Mouse (Mus musculus): ENCODE measurements at regions not wholly inside any gene's neighbourhood (a gene's known extent, or its start where the extent isn't known, plus 50 kb on each side); places are given as distances from the start of the nearest gene placed in this dataset.
A peak's percentile ranks its signal among the peaks of the same experiment; 100 is the strongest.

GRCm38 (mm10) chr13:28759026-28759425, 194.5 kb downstream of the Sox4 start:
- no peak for DNase-seq (ENCODE audit: low spot score in 2 of 2)

- DNase-seq (ENCODE audit: low spot score in 2 of 2), result peak; percentile 18 to 47
Measured at GRCm38 (mm10) chr13:28757846-28758522, 195.5 kb downstream of the Sox4 start.

- DNase-seq (ENCODE audit: low spot score in 2 of 2), result no peak
Measured at GRCm38 (mm10) chr13:28756915-28757765, 196.4 kb downstream of the Sox4 start.

DNA sequence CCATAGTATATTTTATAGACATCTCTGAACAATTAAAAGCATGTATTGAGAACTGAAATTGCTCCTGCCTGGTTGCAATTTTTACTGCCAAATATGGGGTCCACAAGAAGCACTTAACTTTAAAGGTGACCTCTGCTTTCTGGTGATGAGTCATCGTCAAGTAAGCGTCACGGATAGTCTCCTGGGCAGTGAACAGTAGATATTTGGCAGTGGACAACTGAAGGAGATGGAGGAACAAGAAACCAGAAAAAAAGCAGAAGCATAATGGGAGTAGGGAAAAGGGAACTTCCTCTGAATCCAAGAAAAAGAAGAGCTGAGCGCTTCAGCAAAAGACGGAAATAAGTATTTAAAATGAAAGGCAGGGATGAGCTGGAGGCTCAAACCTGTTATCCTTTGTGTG, 199.3 kb downstream of the Sox4 start:
- DNase-seq (ENCODE audit: low spot score in 2 of 2), result no peak

DNA sequence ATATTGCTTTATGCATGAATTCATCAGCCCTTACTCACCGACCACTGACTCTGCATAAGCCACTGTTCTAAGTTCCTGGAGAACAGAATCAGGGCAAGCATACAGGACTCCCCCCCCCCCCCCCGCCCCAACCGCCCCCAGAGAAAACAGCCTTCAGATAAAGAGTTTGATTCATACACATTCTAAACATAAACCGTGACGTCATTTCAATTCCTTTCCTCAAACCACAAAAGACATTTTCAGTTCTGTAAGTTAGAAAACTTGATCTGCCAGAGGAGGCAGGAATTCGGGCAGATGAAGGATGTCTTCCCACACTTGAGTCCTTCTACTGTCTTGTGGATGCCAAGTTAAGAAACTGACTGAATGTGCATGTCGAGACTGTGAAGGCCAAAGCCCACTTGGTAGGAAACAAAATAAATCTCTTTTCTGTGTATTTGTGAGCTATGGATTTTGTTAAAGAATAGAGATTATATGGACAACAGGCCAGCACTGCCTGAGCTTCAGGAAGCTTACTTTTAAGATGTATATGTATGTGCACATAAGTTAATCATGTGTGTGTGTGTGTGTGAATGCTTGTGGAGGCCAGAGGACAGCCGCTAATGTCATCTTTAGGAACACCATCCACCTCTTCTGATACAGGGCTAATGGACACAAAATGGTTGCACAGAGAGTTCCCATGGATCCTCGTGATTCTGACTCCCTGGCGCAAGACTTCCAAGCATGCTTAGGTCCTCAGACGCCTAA, 202.4 kb downstream of the Sox4 start:
- no peak for DNase-seq (ENCODE audit: low spot score in 2 of 2)

- DNase-seq (ENCODE audit: low spot score in 2 of 2), result no peak
Measured at GRCm38 (mm10) chr13:28740158-28740670, 213.3 kb downstream of the Sox4 start.

DNA sequence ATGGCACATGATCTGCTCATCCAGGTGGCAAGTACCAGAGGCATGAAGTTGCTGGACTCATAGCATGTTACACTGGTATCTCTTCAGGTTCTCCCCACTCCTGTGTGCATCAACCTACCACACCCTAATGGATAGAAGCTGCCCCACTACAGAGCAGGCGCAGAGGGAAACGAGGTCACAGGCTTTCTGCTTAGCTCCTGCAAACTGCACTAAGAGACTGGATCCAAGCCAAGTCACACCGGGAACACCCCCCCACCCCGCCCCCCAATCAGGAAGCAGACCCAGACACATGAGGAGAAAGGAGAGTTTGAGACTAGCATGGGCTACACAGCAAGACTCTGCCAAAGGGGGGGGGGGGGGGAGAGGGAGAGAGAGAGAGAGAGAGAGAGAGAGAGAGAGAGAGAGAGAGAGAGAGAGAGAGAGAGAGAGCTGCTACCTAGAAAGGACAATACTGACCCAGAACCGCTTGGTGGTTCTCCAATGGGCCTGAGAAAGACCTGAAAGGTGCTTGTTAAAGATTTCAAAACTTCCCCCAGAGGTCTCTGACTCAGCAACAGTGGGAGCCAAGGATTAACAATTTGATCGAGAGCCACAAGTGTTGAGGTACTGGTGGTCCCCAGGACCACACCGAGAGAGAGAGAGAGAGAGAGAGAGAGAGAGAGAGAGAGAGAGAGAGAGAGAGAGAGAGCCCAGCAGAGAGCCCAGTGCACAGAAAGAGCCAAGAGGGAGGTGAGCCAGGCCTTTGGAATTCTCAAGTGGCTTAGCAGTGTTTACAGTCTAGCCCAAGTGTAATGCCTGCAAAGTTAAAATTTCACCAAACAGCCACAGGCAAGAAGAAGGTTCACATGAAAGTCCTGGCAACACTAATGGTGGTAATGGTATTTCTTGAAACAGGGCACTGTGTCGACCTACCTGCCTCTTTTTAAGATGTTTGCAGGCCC, 215.1 kb downstream of the Sox4 start:
- no peak for DNase-seq (ENCODE audit: low spot score in 2 of 2)

DNA sequence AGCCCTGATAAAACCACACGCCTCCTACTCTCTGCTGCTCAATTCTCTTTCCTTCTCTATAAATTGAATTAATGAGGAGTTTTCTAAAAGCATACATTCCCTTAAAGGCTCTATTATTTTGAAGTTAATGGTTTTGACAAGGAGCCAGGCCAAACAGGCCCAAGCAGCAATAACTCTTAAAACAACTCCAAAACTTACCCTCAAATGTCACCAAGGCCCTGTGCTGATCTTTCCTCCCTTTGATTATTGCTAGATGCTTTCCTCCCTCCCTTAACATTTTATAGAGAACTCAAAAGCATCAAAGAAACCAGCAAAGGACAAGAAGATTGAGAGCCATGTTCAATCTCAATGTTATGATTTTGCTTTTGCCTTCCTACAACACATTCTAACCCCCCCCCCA, 221.0 kb downstream of the Sox4 start:
- DNase-seq (ENCODE audit: low spot score in 2 of 2), result no peak

- DNase-seq (ENCODE audit: low spot score in 2 of 2), result no peak
Measured at GRCm38 (mm10) chr13:28732036-28732435, 221.5 kb downstream of the Sox4 start.

DNA sequence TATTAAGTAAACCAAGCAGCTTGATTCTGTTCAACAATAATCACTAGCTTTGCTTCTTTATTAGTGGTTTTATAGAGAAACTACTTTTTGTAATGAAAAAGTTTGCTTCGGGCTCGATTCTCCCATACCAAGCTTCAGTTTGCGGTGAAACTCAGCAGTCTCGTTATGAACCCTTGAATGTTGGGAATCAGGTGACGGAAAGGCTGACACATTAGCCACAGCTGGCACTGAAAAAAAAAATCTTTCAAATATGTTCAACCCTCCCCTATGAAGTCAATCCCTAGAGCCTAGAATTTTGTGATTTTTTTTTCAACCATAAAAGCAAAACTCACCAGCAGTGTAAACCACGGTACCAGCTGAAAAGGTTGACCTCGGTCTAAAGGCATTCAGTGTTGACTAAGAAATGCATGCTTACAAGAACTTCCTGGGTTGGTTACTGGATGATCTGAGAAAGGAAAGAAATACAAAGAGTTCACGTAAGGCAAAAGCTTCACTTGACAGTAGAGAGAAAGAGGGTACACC, 223.4 kb downstream of the Sox4 start:
- no peak for DNase-seq (ENCODE audit: low spot score in 2 of 2)

DNA sequence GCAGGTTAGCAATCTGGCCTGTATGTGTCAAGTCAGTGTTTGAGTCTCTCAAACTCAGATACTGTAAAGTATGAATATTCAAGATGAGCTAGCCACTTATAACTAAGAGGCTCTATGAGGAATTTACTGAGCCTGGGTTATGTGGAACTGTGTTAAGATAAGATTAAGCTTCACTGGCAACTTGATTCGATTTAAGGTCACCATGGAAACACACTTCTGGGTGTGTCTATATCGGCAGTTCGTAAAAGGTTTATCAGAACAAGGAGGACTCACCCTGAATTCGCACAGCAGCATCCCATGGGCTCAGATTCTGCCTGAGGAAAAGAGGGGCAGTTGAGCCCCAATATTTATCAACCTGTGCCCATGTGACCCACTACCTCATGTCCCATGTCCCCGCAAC, 224.7 kb downstream of the Sox4 start:
- no peak for DNase-seq (ENCODE audit: low spot score in 2 of 2)

DNA sequence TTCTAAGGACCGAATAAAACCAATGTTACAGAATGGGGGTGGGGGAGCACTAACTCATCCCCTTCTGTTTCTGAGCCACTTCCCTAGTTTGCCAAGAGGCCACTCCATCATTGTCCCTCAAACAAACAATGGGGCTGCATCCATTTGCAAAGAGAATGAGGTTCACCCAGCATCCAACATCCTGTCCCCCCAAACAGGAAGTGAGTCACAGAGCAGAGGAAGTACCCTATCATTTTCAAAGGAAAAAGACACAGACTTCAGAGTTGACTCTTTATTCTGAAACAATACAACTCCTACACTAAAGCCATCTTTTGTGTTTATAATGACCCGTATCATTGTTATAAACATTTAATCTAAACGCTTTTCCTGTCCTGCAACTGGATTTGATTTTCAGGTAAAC, 229.2 kb downstream of the Sox4 start:
- DNase-seq (ENCODE audit: low spot score in 2 of 2), result no peak

DNA sequence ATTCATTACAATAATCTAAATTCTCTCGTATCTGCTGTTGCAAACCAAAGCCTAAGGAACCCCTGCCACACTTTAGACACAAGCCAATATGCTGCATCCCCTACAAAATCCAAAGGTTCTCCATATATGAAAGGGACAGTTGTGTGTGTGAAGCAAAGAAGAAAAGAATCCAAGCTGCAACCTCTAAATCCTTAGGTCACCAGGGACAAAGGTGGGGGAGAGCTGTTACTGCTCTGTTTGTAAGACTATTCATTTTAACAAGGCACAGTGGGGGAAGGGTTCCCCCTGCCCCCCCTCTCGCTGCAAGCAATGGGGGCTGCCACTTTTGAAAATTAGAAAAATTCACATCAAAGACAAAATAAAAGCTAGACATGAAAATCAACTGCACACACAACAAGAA, 231.4 kb downstream of the Sox4 start:
- no peak for DNase-seq (ENCODE audit: low spot score in 2 of 2)

DNA sequence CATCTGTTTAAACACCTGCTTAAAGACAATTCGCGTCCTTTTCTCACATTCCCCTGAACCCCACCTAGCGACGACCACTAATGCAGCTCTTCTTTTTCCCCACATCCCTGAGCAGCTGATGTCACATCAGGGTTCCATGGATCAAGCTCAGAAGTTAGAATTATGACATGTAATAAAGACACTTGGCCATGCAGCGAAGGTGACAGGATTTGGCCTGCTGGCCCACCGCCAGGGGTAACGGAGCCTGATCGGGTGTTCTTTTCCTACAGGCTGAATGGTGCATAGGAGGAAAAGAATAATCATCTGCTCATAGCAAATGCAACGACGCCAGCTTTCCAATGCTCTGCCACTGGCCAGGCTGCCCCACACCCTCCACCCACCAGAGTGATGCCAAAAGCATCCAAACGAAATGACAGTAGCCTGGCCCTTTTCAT, 231.9 kb downstream of the Sox4 start:
- peak in 1 of 2 experiments; percentile 36 for DNase-seq (ENCODE audit: low spot score in 2 of 2)

DNA sequence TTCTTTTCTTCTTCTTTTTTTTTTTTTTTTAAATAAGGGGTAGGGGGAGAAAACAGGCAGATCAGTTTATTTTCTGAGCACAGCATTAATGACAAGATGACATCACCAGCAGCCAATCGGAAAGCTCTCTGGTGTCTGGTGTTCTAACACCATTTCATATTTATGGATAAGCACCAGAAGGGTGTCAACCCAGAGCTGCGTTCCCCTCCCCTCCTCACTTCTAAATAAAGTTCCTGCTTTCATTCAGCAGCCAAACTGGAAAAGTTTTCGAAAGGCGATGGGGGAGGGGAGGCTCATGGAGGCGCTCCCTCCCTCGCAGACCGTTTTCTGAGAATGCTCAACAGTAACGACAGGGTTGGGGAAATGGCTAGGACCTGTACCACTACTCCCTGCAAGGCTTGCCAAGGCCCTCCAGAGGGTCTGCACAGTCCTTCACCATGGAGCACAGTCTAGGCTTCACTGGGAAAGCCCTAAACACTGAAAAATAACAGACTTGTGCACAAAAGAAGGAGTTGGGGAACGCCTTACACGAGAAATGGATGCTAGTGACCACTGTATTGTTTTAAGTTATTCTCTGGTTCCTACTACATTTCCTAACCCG, 232.8 kb downstream of the Sox4 start:
- DNase-seq (ENCODE audit: low spot score in 2 of 2), result peak; percentile 33 to 49

DNA sequence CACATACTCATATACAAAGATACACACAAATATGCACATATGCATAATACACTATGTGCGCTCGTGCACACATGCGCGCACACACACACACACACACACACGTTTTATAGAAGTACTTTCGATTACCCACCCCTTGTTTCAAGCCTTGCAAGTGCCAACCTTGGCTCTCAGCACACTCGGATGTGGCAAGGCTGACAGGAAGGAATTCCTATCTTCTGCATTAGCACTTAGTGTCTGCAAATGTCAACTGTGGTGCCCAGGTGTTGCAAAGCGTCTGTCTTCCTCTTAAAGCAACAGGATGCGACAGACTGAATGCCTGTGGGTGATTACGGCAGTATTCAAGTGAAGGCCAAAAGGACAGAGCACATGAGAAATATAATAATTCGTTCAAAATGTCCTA, 233.3 kb downstream of the Sox4 start:
- peak; percentile 23 to 30 for DNase-seq (ENCODE audit: low spot score in 2 of 2)

DNA sequence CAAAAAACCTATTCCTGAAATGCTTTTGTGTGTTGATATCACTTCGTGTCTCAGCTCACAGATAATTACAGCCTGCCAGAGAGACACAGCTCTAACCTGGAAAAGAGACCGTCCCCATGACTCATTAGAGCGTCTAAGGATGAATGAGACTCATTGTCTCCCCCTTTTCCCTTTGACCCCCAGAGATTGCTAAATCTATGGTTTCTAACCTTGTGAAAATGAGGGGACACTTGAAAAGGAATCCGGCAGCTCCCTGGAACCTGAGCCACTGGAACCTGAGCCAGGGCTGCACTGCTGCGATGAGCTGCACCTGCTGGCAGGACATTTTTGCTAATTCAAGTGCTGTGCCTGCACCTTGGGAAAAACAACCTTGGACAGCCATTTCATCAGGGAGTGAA, 234.6 kb downstream of the Sox4 start:
- DNase-seq (ENCODE audit: low spot score in 2 of 2), result no peak

DNA sequence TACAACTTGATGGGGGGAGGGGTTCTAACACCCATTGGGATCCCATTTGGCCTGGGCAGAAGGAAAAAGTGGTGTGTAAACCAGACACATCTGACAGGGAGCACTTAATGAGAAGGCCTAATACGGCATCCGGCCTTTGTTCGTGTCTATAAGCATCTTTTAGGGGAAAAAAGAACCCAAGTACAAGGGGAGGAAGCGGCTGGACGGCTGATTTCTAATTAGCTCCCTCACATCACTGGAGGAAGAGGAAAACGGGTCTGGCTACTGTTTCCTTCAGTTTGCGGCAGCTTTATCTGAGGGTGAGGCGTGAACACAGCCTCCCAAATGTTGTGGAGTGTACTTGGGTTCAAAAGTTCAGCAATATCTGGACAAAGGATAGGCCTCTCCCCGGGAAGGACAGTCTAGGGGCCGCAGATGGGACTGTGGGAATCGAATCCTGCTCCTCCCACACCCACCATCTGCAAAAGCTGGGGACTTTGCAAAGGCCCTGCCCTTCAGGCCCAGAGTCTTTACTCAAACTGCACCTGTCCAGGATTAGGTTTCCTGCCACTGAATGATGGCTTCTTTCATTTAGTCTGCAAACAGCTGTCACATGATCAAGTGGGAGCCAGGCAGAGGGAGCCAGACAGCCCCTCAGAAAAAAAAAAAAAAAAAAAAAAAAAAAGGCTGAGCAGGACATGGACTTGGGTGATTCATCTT, 235.2 kb downstream of the Sox4 start:
- no peak for DNase-seq (ENCODE audit: low spot score in 2 of 2)

- no peak for DNase-seq (ENCODE audit: low spot score in 2 of 2)
Measured at GRCm38 (mm10) chr13:28717404-28717803, 236.1 kb downstream of the Sox4 start.
